Comparison of ENCODE assay signal across 8 mouse cellular contexts in the genomic region with DNA sequence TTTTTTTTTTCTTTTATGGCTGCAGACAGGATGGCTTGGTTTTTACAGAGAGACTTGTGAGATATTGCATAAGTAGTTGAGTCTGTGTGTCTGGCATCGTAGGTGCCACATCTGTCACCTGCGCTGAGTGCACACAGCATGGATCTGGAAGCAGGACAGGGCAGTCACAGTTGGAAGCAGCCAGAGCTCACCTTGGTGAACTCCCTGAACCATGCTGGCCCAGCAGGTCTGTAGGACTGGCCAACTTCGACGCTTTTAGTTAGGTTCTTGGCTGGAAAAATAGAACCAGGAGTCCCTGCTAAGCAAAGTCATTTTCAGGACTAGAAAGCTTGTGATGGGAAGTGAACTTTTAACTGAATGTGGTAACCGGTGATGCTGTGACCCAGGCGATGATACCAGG. TPM values are rescaled to one million over a fixed set of nuclear protein-coding genes. Genes with fewer than 3 reads are reported as not detected.
DNase-seq lines count a peak whose midpoint lies in the region; ATAC-seq and TF ChIP-seq lines count a peak whose summit lies in the region.

No protein-coding gene starts in this region.

- no peak for ATAC-seq in heart, embryonic 11.5 days (replicated peaks; ENCODE audit: insufficient number of reproducible peaks, low FRiP score, low TSS enrichment)
- no peak for ATAC-seq in hindbrain, embryonic 13.5 days (ENCODE audit: low FRiP score)
- no peak for ATAC-seq in midbrain, postnatal 0 days (ENCODE audit: low FRiP score)
- ATAC-seq in liver, embryonic 11.5 days (replicated peaks; ENCODE audit: low FRiP score), result no peak

- H3K9ac ChIP-seq in heart, embryonic 11.5 days (ENCODE audit: low read depth, low read length), result no peak overlapping the region
- H3K9ac ChIP-seq in hindbrain, embryonic 13.5 days, result no peak overlapping the region
- H3K9ac ChIP-seq in midbrain, postnatal 0 days (replicated peaks; ENCODE audit: low read length, poor library complexity, severe bottlenecking), result no peak overlapping the region
- no peak overlapping the region for H3K9ac ChIP-seq in liver, embryonic 11.5 days (ENCODE audit: low read depth, low read length)

- no peak overlapping the region for H3K4me3 ChIP-seq in heart, embryonic 11.5 days (ENCODE audit: low read depth, low read length)
- H3K4me3 ChIP-seq in hindbrain, embryonic 13.5 days, result no peak overlapping the region
- no peak overlapping the region for H3K4me3 ChIP-seq in midbrain, postnatal 0 days (ENCODE audit: low read depth, low read length)
- no peak overlapping the region for H3K4me3 ChIP-seq in liver, embryonic 11.5 days (ENCODE audit: low read depth, low read length)

- H3K9me3 ChIP-seq in heart, embryonic 11.5 days (replicated peaks; ENCODE audit: control insufficient read depth, low read length), result no peaks in the 10 kb centered on the region
- H3K9me3 ChIP-seq in hindbrain, embryonic 13.5 days, result no peaks in the 10 kb centered on the region
- no peaks in the 10 kb centered on the region for H3K9me3 ChIP-seq in midbrain, postnatal 0 days (ENCODE audit: low read length)
- H3K9me3 ChIP-seq in liver, embryonic 11.5 days (ENCODE audit: control insufficient read depth, low read length), result no peaks in the 10 kb centered on the region

- WGBS in heart, embryonic 11.5 days (ENCODE audit: insufficient replicate concordance), result 73% methylated on average over 6 of the region's 6 CpGs
- 48% methylated on average over 6 of the region's 6 CpGs for WGBS in hindbrain, embryonic 13.5 days
- 34% methylated on average over 6 of the region's 6 CpGs for WGBS in midbrain, postnatal 0 days
- WGBS in liver, embryonic 11.5 days, result 79% methylated on average over 6 of the region's 6 CpGs

- H3K4me1 ChIP-seq in heart, embryonic 11.5 days (ENCODE audit: control insufficient read depth, insufficient read depth, low read length), result peaks cover 81% of the 10 kb centered on the region
- peaks cover 95% of the 10 kb centered on the region for H3K4me1 ChIP-seq in hindbrain, embryonic 13.5 days (replicated peaks)
- peaks cover 22% of the 10 kb centered on the region for H3K4me1 ChIP-seq in midbrain, postnatal 0 days (ENCODE audit: insufficient read depth, low read length)
- peaks cover 46% of the 10 kb centered on the region for H3K4me1 ChIP-seq in liver, embryonic 11.5 days (replicated peaks; ENCODE audit: control insufficient read depth, insufficient read depth, low read length)

- no peaks in the 10 kb centered on the region for H3K27me3 ChIP-seq in heart, embryonic 11.5 days (ENCODE audit: control insufficient read depth, insufficient read depth, low read length)
- no peaks in the 10 kb centered on the region for H3K27me3 ChIP-seq in hindbrain, embryonic 13.5 days
- no peaks in the 10 kb centered on the region for H3K27me3 ChIP-seq in midbrain, postnatal 0 days (ENCODE audit: insufficient read depth, low read length)
- no peaks in the 10 kb centered on the region for H3K27me3 ChIP-seq in liver, embryonic 11.5 days (replicated peaks; ENCODE audit: control insufficient read depth, insufficient read depth, low read length)

- DNase-seq in heart, adult 11 months, result peak; percentile 88
- DNase-seq in cerebellum, postnatal 36 days, result peak; percentile 38 to 49
- DNase-seq in midbrain, postnatal 0 days (ENCODE audit: low spot score), result no peak
- no peak for DNase-seq in liver, embryonic 11.5 days (ENCODE audit: low spot score)
- DNase-seq in spleen, adult 18-20 months, result no peak
- no peak for DNase-seq in adrenal gland, adult 18-20 months (ENCODE audit: low spot score in 2 of 2)

- H3K36me3 ChIP-seq in heart, embryonic 11.5 days (ENCODE audit: control insufficient read depth, insufficient read depth, low read length), result no peaks in the 10 kb centered on the region
- no peaks in the 10 kb centered on the region for H3K36me3 ChIP-seq in hindbrain, embryonic 13.5 days
- H3K36me3 ChIP-seq in midbrain, postnatal 0 days (ENCODE audit: insufficient read depth, low read length), result no peaks in the 10 kb centered on the region
- H3K36me3 ChIP-seq in liver, embryonic 11.5 days (ENCODE audit: control insufficient read depth, insufficient read depth, low read length), result no peaks in the 10 kb centered on the region

- H3K4me2 ChIP-seq in heart, embryonic 11.5 days, result no peak overlapping the region
- 0 out of 2 replicates have a peak overlapping the region, but pooled peaks have one; percentile 2 for H3K4me2 ChIP-seq in hindbrain, embryonic 13.5 days
- H3K4me2 ChIP-seq in midbrain, postnatal 0 days (ENCODE audit: low read depth, low read length, poor library complexity, severe bottlenecking), result no peak overlapping the region
- no peak overlapping the region for H3K4me2 ChIP-seq in liver, embryonic 11.5 days

- TF ChIP-seq CTCF in midbrain, postnatal 0 days (IDR thresholded peaks at IDR 0.05), result no peak

- H3K27ac ChIP-seq in heart, embryonic 11.5 days (ENCODE audit: low read depth, low read length), result no peak overlapping the region
- H3K27ac ChIP-seq in hindbrain, embryonic 13.5 days, result peak overlapping the region; percentile 80
- peak overlapping the region; percentile 55 for H3K27ac ChIP-seq in midbrain, postnatal 0 days (ENCODE audit: low read depth, low read length)
- H3K27ac ChIP-seq in liver, embryonic 11.5 days (ENCODE audit: low read depth, low read length), result no peak overlapping the region

RNA-seq across cellular contexts. Expression of gene Map4k4, which starts 46.5 kb away (rescaled TPM):
- polyA plus RNA-seq in heart, embryonic 11.5 days (2014; fragmentation: Nextera tagmentation; extraction: Ambion mirVana), result 19.4 and 23.7 TPM in 2 replicates
- 47.3 and 52.6 TPM in 2 replicates for polyA plus RNA-seq in hindbrain, embryonic 13.5 days (2015; fragmentation: Nextera tagmentation; extraction: Ambion mirVana)
- total RNA-seq in midbrain, postnatal 0 days (2014; rRNA removed), result 185 and 191 TPM in 2 replicates
- 16.0 and 30.6 TPM in 2 replicates for polyA plus RNA-seq in midbrain, postnatal 0 days (2015; fragmentation: Nextera tagmentation; extraction: Ambion mirVana)
- 12.5 and 13.6 TPM in 2 replicates for polyA plus RNA-seq in liver, embryonic 11.5 days (2014; fragmentation: Nextera tagmentation; extraction: Ambion mirVana)
- 10 to 100 TPM; 90.2 to 98.0 TPM for total RNA-seq in adrenal gland, adult 18-20 months (2021)

Comparison
In these comparisons a context has a peak if more than half of its experiments do, and no peak if none do; other contexts are left out.
1. DNase-seq: peak in heart, adult 11 months (single experiment) and cerebellum, postnatal 36 days (2 of 2); none in midbrain, postnatal 0 days (single experiment), liver, embryonic 11.5 days (single experiment), spleen, adult 18-20 months (0 of 2) and adrenal gland, adult 18-20 months (0 of 2).
2. H3K27ac ChIP-seq: peak in hindbrain, embryonic 13.5 days (single experiment) and midbrain, postnatal 0 days (single experiment); none in heart, embryonic 11.5 days (single experiment) and liver, embryonic 11.5 days (single experiment).